Mouse (Mus musculus): ENCODE measurements around the gene Sox15. TPM values are rescaled to one million over a fixed set of nuclear protein-coding genes. Genes with fewer than 3 reads are reported as not detected.
"Not testable (repeated sequence)": the region's sequence is repeated elsewhere in the genome, so short reads cannot be mapped to it uniquely, and the experiment has no call there.

The Sox15 gene
- not detected in 2 replicates for polyA plus RNA-seq (2015; fragmentation: Nextera tagmentation; extraction: Ambion mirVana)

DNA sequence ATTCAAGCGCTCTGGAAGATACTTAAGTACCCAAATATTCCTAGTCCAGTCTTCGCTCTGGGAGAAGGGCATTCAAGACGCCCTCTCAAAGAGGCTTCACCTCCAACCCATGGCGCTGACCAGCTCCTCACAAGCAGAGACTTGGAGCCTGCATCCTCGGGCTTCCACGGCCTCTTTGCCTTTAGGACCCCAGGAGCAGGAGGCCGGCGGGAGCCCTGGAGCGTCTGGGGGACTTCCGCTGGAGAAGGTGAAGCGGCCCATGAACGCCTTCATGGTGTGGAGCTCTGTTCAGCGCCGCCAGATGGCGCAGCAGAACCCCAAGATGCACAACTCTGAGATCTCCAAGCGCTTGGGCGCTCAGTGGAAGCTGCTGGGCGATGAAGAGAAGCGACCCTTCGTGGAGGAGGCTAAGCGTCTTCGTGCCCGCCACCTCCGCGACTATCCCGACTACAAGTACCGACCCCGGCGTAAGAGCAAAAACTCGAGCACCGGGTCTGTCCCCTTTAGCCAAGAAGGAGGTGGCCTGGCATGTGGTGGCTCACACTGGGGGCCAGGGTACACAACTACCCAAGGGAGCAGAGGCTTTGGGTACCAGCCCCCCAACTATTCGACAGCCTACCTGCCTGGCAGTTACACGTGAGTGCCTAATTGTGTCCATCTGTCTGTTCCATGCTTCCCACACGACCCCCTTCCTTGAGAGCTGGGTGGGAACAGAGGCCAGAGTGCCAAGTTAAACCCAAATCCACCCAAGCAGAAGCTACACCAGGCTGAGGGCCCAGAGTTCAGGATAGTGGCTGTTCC, at the start of gene Sox15:
TSS of gene Sox15 (plus strand) at position 51 of the 801 bp plus-strand sequence.
- 0 out of 2 replicates have a peak within 1 kb of the TSS, but pooled peaks have one; percentile 23 for H3K27ac ChIP-seq (replicated peaks)
- peaks cover 88% of the 10 kb centered on the region for H3K36me3 ChIP-seq
- 0 out of 2 replicates have a peak within 1 kb of the TSS, but pooled peaks have one; percentile 1 for H3K4me3 ChIP-seq
- H3K9ac ChIP-seq: peak within 1 kb of the TSS; percentile 52; the same call in 1 of the 2 replicates
- H3K9me3 ChIP-seq: no peaks in the 10 kb centered on the region
- peak; percentile 75; the same call in 1 of the 2 replicates for ATAC-seq (ENCODE audit: low read depth)
- 26% methylated on average over 34 of the region's 34 CpGs for WGBS
- peaks cover 22% of the 10 kb centered on the region for H3K4me1 ChIP-seq (replicated peaks)
- no peaks in the 10 kb centered on the region for H3K27me3 ChIP-seq
- no peak within 1 kb of the TSS for H3K4me2 ChIP-seq

DNA sequence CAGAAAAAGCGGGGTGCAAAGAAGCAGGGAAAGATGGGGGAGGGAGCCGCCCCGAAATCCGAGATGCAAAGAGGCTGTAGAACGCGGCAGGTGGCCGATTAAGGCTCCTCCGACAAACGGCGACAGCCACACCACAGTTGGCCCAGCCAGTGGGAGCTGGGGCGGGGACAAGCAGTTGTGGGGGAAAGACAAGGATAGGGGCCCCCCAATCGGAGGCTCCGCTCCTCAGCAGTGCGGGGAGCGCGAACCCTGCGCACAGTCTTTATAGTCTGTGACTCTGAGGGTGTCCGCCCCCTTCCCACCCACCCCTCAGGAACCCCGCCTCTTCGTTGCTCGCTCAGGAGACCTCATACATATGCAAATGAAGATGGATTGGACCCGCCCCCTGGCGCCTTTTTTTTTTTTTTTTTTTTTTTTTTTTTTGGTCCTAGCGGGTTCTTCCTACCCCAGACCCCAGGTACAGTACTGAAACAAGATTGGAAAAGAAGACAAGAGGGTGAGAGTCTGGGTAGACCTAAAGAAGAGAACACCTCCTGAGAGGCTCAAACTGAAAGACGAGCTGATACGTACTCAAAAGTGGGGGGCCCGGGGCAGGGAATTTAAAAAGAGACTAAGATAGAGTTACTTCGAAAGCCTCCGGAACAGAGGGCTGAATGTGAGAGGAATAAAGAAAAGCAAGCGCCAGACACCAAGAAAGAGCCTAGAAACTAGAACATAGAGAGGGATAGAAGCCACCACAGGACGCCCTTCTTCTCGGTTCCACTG, 49.2 kb upstream of the Sox15 start, which contains the start of gene Atp1b2:
TSS of gene Atp1b2 (minus strand) at position 217 of the 765 bp plus-strand sequence.
- H3K4me1 ChIP-seq (replicated peaks): peaks cover 26% of the 10 kb centered on the region
- 2% methylated on average over 29 of the region's 32 CpGs for WGBS
- peaks cover 15% of the 10 kb centered on the region for H3K36me3 ChIP-seq
- peak within 1 kb of the TSS; percentile 71 for H3K4me3 ChIP-seq
- peak within 1 kb of the TSS; percentile 70 for H3K27ac ChIP-seq (replicated peaks)
- H3K27me3 ChIP-seq: peaks cover 5% of the 10 kb centered on the region; the same call in 1 of the 2 replicates
- ATAC-seq (ENCODE audit: low read depth): peak; percentile 89
- no peaks in the 10 kb centered on the region for H3K9me3 ChIP-seq
- H3K9ac ChIP-seq: peak within 1 kb of the TSS; percentile 89
- H3K4me2 ChIP-seq: peak within 1 kb of the TSS; percentile 99

DNA sequence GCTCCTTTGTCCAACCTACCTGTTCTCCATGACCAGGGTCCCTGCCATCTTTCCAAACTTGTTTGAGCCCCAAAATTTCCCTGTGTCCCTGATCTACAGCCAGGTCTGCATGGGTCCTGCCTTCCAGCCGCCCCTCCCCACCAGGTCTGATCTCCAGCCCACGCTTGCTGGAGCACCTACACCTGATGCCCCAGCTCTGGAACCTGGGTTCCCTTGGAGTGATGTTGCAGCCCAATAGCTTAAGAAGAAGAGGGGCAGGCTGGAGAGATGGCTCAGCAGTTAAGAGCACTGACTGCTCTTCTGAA, 48.7 kb upstream of the Sox15 start:
- Histone ChIP-seq H3K36me3 (peaks cover 13% of the 10 kb centered on the region), H3K4me3 (peak overlapping the region; percentile 71; the same call in 1 of the 2 replicates), H3K27me3 (peaks cover 5% of the 10 kb centered on the region; the same call in 1 of the 2 replicates), H3K9me3 (no peaks in the 10 kb centered on the region), H3K4me2 (peak overlapping the region; percentile 99), H3K4me1 (replicated peaks) (peaks cover 26% of the 10 kb centered on the region), H3K9ac (no peak overlapping the region), H3K27ac (replicated peaks) (no peak overlapping the region)
- 63% methylated on average over 2 of the region's 2 CpGs for WGBS
- ATAC-seq (ENCODE audit: low read depth): no peak

DNA sequence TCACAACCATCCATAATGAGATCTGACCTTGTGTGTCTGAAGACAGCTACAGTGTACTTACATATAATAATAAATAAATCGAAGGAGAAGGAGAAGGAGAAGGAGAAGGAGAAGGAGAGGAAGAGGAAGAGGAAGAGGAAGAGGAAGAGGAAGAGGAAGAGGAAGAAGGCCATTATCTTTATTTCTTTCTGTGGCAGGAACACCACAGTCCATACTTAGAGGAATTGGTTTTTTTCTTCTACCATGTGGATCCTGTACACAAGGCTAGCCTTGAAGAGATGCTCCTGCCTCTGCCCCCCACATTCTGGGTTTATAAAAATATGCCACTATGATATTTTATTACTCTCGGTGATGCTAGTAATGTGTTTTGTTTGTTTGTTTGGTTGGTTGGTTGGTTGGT, 48.3 kb upstream of the Sox15 start:
- peaks cover 22% of the 10 kb centered on the region for H3K4me1 ChIP-seq (replicated peaks)
- no peak overlapping the region for H3K9ac ChIP-seq
- H3K27ac ChIP-seq (replicated peaks): no peak overlapping the region
- peaks cover 5% of the 10 kb centered on the region; the same call in 1 of the 2 replicates for H3K27me3 ChIP-seq
- 77% methylated on average over 2 of the region's 2 CpGs for WGBS
- no peak overlapping the region for H3K4me3 ChIP-seq
- no peak for ATAC-seq (ENCODE audit: low read depth)
- H3K9me3 ChIP-seq: no peaks in the 10 kb centered on the region
- no peak overlapping the region for H3K4me2 ChIP-seq
- H3K36me3 ChIP-seq: peaks cover 9% of the 10 kb centered on the region

DNA sequence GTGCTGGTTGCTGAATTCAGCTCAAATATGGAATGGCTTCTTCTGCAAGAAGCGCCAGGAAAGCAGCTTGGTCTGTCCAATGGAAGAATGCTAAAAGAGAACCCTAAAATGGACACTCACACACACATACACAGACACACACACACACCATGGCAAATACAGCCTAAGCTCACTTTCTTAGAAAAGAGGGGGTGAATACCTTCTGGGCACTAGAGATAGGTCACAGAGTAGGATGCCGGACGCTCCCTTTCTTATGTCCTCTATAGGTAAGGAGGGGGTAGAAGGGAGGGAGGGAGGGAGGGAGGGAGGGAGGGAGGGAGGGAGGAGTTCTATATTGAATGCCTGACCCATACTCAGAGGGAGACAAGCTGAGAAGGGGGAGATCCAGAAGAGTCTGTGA, 46.6 kb upstream of the Sox15 start:
- Histone ChIP-seq H3K27me3 (peaks cover 5% of the 10 kb centered on the region; the same call in 1 of the 2 replicates), H3K27ac (replicated peaks) (no peak overlapping the region), H3K9ac (no peak overlapping the region), H3K36me3 (no peaks in the 10 kb centered on the region), H3K4me2 (no peak overlapping the region), H3K4me3 (no peak overlapping the region), H3K4me1 (replicated peaks) (peaks cover 20% of the 10 kb centered on the region), H3K9me3 (no peaks in the 10 kb centered on the region)
- WGBS: 89% methylated on average over 3 of the region's 3 CpGs
- no peak for ATAC-seq (ENCODE audit: low read depth)

GRCm38 (mm10) chr11:69609416-69609815, 45.7 kb upstream of the Sox15 start:
- no peak for ATAC-seq (ENCODE audit: low read depth)
- H3K9ac ChIP-seq: no peak overlapping the region
- 59% methylated on average over 7 of the region's 7 CpGs for WGBS

GRCm38 (mm10) chr11:69610899-69611298, 44.2 kb upstream of the Sox15 start:
- peaks cover 8% of the 10 kb centered on the region; the same call in 1 of the 2 replicates for H3K27me3 ChIP-seq
- H3K4me1 ChIP-seq (replicated peaks): peaks cover 9% of the 10 kb centered on the region
- 63% methylated on average over 4 of the region's 4 CpGs for WGBS
- no peaks in the 10 kb centered on the region for H3K9me3 ChIP-seq
- H3K9ac ChIP-seq: no peak overlapping the region
- H3K27ac ChIP-seq (replicated peaks): no peak overlapping the region
- H3K36me3 ChIP-seq: no peaks in the 10 kb centered on the region
- H3K4me3 ChIP-seq: no peak overlapping the region
- no peak overlapping the region for H3K4me2 ChIP-seq
- no peak for ATAC-seq (ENCODE audit: low read depth)

More at GRCm38 (mm10) chr11:69609416-69609815, 45.7 kb upstream of the Sox15 start:
- Histone ChIP-seq H3K9me3 (no peaks in the 10 kb centered on the region), H3K4me2 (no peak overlapping the region), H3K4me1 (replicated peaks) (peaks cover 16% of the 10 kb centered on the region), H3K36me3 (no peaks in the 10 kb centered on the region), H3K27ac (replicated peaks) (no peak overlapping the region), H3K27me3 (no peaks in the 10 kb centered on the region), H3K4me3 (no peak overlapping the region)

DNA sequence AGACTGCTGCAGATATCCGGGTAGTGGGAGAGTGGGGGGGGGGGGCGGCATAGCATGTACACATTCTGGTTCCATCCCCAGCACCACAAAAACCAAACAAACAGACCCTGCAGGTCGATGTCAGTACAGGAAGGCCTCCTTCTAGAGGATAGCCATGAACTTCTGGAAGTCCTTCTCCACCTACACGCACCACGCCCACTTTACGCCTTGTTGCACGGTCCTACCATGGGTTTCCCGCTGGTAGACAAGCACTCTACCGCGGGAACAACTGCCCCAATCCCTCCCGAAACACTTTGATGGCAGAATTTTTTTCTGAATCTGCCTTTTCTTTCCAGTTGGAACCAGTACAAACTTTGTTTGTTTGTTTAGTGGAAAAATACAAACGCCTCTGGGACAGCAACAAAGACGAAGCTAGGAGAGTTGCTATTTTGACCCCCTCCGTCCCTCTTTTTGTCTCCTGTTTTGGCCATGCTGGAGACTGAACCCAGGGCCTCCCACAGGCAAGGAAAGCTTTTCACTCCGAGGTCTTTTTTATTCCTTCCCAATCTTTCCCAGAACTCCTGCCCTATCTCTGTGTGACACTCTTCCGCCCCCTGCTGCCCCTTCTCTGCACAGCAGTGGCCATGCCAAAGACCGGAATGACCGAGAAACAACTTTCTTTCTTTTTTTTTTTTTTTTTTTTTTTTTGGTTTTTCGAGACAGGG, 41.4 kb upstream of the Sox15 start:
- Histone ChIP-seq H3K9me3 (no peaks in the 10 kb centered on the region), H3K27ac (replicated peaks) (no peak overlapping the region), H3K4me2 (peak overlapping the region; percentile 32), H3K36me3 (no peaks in the 10 kb centered on the region), H3K27me3 (peaks cover 12% of the 10 kb centered on the region; the same call in 1 of the 2 replicates), H3K4me1 (replicated peaks) (peaks cover 5% of the 10 kb centered on the region), H3K9ac (no peak overlapping the region), H3K4me3 (no peak overlapping the region)
- WGBS: 8% methylated on average over 19 of the region's 19 CpGs
- no peak for ATAC-seq (ENCODE audit: low read depth)

DNA sequence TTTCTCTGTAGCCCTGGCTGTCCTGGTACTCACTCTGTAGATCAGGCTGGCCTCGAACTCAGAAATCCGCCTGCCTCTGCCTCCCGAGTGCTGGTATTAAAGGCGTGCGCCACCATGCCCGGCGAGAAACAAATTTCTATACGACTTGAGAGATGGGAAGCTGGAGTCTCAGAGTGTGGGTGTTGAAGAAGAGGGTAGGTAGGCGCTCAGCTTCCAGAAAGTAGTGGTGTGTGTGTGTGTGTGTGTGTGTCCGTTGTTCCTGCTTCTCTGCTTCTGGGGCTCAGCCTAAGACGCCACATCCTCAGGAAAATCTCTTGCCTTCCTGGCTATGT, 40.9 kb upstream of the Sox15 start:
- H3K4me3 ChIP-seq; H3K27ac ChIP-seq (replicated peaks); H3K9ac ChIP-seq; H3K9me3 ChIP-seq; ATAC-seq (ENCODE audit: low read depth); H3K4me1 ChIP-seq (replicated peaks); H3K36me3 ChIP-seq; H3K4me2 ChIP-seq: not testable (repeated sequence)
- 60% methylated on average over 11 of the region's 11 CpGs for WGBS
- H3K27me3 ChIP-seq: peaks cover 12% of the 10 kb centered on the region; the same call in 1 of the 2 replicates

- no peak overlapping the region for H3K4me3 ChIP-seq
- no peaks in the 10 kb centered on the region for H3K9me3 ChIP-seq
- H3K4me1 ChIP-seq (replicated peaks): peaks cover 5% of the 10 kb centered on the region
- WGBS: 54% methylated on average over 10 of the region's 10 CpGs
- peaks cover 12% of the 10 kb centered on the region; the same call in 1 of the 2 replicates for H3K27me3 ChIP-seq
- H3K4me2 ChIP-seq: no peak overlapping the region
- H3K9ac ChIP-seq: peak overlapping the region; percentile 47; the same call in 1 of the 2 replicates
- H3K36me3 ChIP-seq: no peaks in the 10 kb centered on the region
- no peak for ATAC-seq (ENCODE audit: low read depth)
- H3K27ac ChIP-seq (replicated peaks): no peak overlapping the region
Observed at GRCm38 (mm10) chr11:69616781-69617180, 38.3 kb upstream of the Sox15 start.

DNA sequence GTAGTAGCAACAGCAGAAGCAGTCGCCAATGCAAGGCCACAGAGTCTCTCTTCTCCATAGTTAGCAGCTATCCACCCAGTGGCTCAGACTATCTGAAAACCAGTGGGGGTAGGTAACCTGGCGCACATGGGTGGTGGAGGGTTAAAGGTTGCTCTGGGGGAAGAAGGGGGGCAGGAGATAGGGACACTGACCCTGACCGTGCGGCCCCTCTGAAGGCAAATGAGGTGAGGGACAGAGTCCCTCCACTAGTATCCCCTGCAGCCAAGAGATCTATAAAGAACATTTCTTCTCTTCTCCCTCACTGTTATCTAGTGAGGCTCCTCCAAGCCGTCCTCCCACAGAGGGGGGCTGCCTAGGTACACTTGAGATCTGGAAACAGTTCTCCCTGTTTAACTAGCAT, 37.3 kb upstream of the Sox15 start, which contains the start of gene Shbg:
TSS of gene Shbg (minus strand) at position 101 of the 400 bp plus-strand sequence.
- no peak for ATAC-seq (ENCODE audit: low read depth)
- H3K36me3 ChIP-seq: no peaks in the 10 kb centered on the region
- H3K27me3 ChIP-seq: peaks cover 12% of the 10 kb centered on the region; the same call in 1 of the 2 replicates
- H3K4me2 ChIP-seq: no peak within 1 kb of the TSS
- no peak within 1 kb of the TSS for H3K4me3 ChIP-seq
- H3K9ac ChIP-seq: peak within 1 kb of the TSS; percentile 47; the same call in 1 of the 2 replicates
- no peak within 1 kb of the TSS for H3K27ac ChIP-seq (replicated peaks)
- H3K4me1 ChIP-seq (replicated peaks): peaks cover 11% of the 10 kb centered on the region
- H3K9me3 ChIP-seq: no peaks in the 10 kb centered on the region
- WGBS: 76% methylated on average over 5 of the region's 5 CpGs
